10 mouse cellular contexts compared by ENCODE assay signal in the genomic region with DNA sequence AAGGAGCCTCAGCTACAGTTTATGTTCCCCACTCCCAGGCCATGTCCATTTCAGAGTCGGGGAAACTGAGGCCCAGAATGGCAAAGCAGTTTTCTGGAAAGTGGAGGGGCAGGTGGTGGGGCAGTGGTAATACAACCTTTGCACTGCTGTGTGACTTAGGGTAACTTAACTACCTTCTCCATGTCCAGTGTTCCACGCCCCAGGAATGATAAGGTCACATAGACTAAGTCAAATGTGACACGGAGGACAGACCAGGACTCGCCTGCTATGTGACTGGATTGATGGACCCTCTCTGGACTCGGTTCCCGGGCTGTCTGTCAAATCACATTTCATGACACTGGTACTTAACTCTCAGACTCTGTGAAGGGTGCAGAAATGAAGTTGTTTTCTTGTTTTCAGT. TPM values are rescaled to one million over a fixed set of nuclear protein-coding genes. Genes with fewer than 3 reads are reported as not detected.
A peak's percentile ranks its signal among the peaks of the same experiment; 100 is the strongest.
DNase-seq lines count a peak whose midpoint lies in the region; ATAC-seq and TF ChIP-seq lines count a peak whose summit lies in the region.
"Had no signal": no experiment of that assay in that cellular context is flagged by ENCODE, and none has a peak within 500 bp of the region (broad histone marks: within the 10 kb centered on the region; RNA-seq: fewer than 3 reads in every experiment).

No protein-coding gene starts in this region.

- H3K27ac ChIP-seq in spleen, adult 2 months (ENCODE audit: insufficient read depth, low read length) = peak overlapping the region; percentile 56
- no peak overlapping the region for H3K27ac ChIP-seq in limb, embryonic 14.5 days (replicated peaks; ENCODE audit: low read depth, low read length)
- no peak overlapping the region for H3K27ac ChIP-seq in stomach, embryonic 14.5 days (ENCODE audit: low read length)

- H3K4me2 ChIP-seq in limb, embryonic 14.5 days (replicated peaks; ENCODE audit: low read depth, low read length, severe bottlenecking) = peak overlapping the region; percentile 57
- peak overlapping the region; percentile 48 for H3K4me2 ChIP-seq in stomach, embryonic 14.5 days (replicated peaks; ENCODE audit: low read depth, low read length)

- H3K9me3 ChIP-seq in limb, embryonic 14.5 days (ENCODE audit: control insufficient read depth, low read length) = no peaks in the 10 kb centered on the region
- H3K9me3 ChIP-seq in stomach, embryonic 14.5 days (ENCODE audit: control insufficient read depth, low read depth, low read length) = no peaks in the 10 kb centered on the region

- H3K4me3 ChIP-seq in spleen, adult 2 months (ENCODE audit: extremely low read depth, insufficient read depth, insufficient read length) = peak overlapping the region; percentile 90
- H3K4me3 ChIP-seq in limb, embryonic 14.5 days (replicated peaks; ENCODE audit: low read length) = peak overlapping the region; percentile 24
- H3K4me3 ChIP-seq in stomach, embryonic 14.5 days (ENCODE audit: low read depth, low read length) = peak overlapping the region; percentile 26; the same call in 1 of the 2 replicates

- 48% methylated on average over 6 of the region's 6 CpGs for WGBS in spleen, adult 2 months
- 85% methylated on average over 6 of the region's 6 CpGs for WGBS in limb, embryonic 14.5 days
- 74% methylated on average over 6 of the region's 6 CpGs for WGBS in stomach, embryonic 14.5 days

- H3K36me3 ChIP-seq in spleen, adult 2 months (ENCODE audit: control insufficient read depth, insufficient read depth, low read length) = peaks cover 10% of the 10 kb centered on the region
- H3K36me3 ChIP-seq in limb, embryonic 14.5 days (ENCODE audit: control insufficient read depth, insufficient read depth, low read length) = no peaks in the 10 kb centered on the region
- H3K36me3 ChIP-seq in stomach, embryonic 14.5 days (ENCODE audit: control insufficient read depth, insufficient read depth, low read length) = no peaks in the 10 kb centered on the region

- H3K27me3 ChIP-seq in spleen, adult 2 months (ENCODE audit: control insufficient read depth, insufficient read depth, low read length) = no peaks in the 10 kb centered on the region
- H3K27me3 ChIP-seq in limb, embryonic 14.5 days (ENCODE audit: control insufficient read depth, insufficient read depth, low read length) = no peaks in the 10 kb centered on the region
- H3K27me3 ChIP-seq in stomach, embryonic 14.5 days (ENCODE audit: control insufficient read depth, insufficient read depth, low read length) = no peaks in the 10 kb centered on the region

- H3K4me1 ChIP-seq in spleen, adult 2 months (ENCODE audit: control insufficient read depth, insufficient read depth, insufficient read length) = peaks cover 7% of the 10 kb centered on the region; the same call in 1 of the 2 replicates
- H3K4me1 ChIP-seq in limb, embryonic 14.5 days (ENCODE audit: control insufficient read depth, insufficient read depth, low read length) = peaks cover 4% of the 10 kb centered on the region; the same call in 1 of the 2 replicates
- H3K4me1 ChIP-seq in stomach, embryonic 14.5 days (ENCODE audit: control insufficient read depth, insufficient read depth, low read length) = peaks cover 4% of the 10 kb centered on the region; the same call in 1 of the 2 replicates

- peak overlapping the region; percentile 1; the same call in 1 of the 2 replicates for H3K9ac ChIP-seq in limb, embryonic 14.5 days (ENCODE audit: low read depth, low read length, severe bottlenecking)
- H3K9ac ChIP-seq in stomach, embryonic 14.5 days (replicated peaks; ENCODE audit: low read depth, low read length) = no peak overlapping the region

- no peak for TF ChIP-seq CTCF in spleen, adult 2 months (IDR thresholded peaks at IDR 0.05; ENCODE audit: extremely low read depth, insufficient read depth, insufficient read length, insufficient replicate concordance)

- no peak for TF ChIP-seq POLR2A in spleen, adult 2 months (IDR thresholded peaks at IDR 0.05; ENCODE audit: low read depth, low read length)
- TF ChIP-seq POLR2A in limb, embryonic 14.5 days (IDR thresholded peaks at IDR 0.05; ENCODE audit: borderline replicate concordance, extremely low read depth, insufficient read depth, insufficient read length) = no peak

- DNase-seq in adrenal gland, postnatal 14 days = peak; percentile 5
- DNase-seq in adrenal gland, adult 18-20 months (ENCODE audit: low spot score in 2 of 2) = no peak
- DNase-seq in spleen, adult 2 months (ENCODE audit: low read depth in 1 of 2, low spot score in 2 of 2) = no peak
- DNase-seq in spleen, postnatal 4 days (ENCODE audit: low spot score in 2 of 2) = no peak
- no peak for DNase-seq in limb, embryonic 14.5 days (ENCODE audit: low spot score)
- DNase-seq in frontal cortex, postnatal 14 days (ENCODE audit: low spot score in 2 of 2) = no peak
- no peak for DNase-seq in left cerebral cortex, adult 18-20 months (ENCODE audit: low spot score in 2 of 2)

- no peak for ATAC-seq in limb, embryonic 14.5 days (ENCODE audit: low FRiP score, low read depth)
- ATAC-seq in stomach, embryonic 14.5 days (ENCODE audit: insufficient number of reproducible peaks, insufficient read depth, low FRiP score, low read depth) = no peak

RNA-seq across cellular contexts. Expression of gene Oas1c, which starts 0.7 kb away (rescaled TPM):
- total RNA-seq in adrenal gland, postnatal 14 days (2021) = 0.89 and 1.8 TPM in 2 replicates
- under 1 TPM; 0.46 to 0.64 TPM for total RNA-seq in adrenal gland, adult 18-20 months (2021)
- polyA plus RNA-seq in spleen, adult 2 months (2012; rRNA removed) = 5.4 and 6.2 TPM in 2 replicates
- 0.58 and 0.85 TPM in 2 replicates for polyA plus RNA-seq in limb, embryonic 14.5 days (2012; rRNA removed)
- polyA plus RNA-seq in limb, embryonic 14.5 days (2014; fragmentation: Nextera tagmentation; extraction: Ambion mirVana) = 0.10 and 0.19 TPM in 2 replicates
- polyA plus RNA-seq in stomach, embryonic 14.5 days (2014; fragmentation: Nextera tagmentation; extraction: Ambion mirVana) = 0.59 and 1.2 TPM in 2 replicates
- under 1 TPM; 0.56 to 0.80 TPM for total RNA-seq in left cerebral cortex, adult 18-20 months (2021)

RNA-seq across cellular contexts. Expression of gene Oas1e, which starts 17.7 kb away (rescaled TPM):
- total RNA-seq in adrenal gland, postnatal 14 days (2021) = not detected in 2 replicates
- not detected for total RNA-seq in adrenal gland, adult 18-20 months (2021)
- polyA plus RNA-seq in spleen, adult 2 months (2012; rRNA removed) = 0.08 and 0.20 TPM in 2 replicates
- polyA plus RNA-seq in limb, embryonic 14.5 days (2012; rRNA removed) = not detected in 2 replicates
- not detected in 2 replicates for polyA plus RNA-seq in limb, embryonic 14.5 days (2014; fragmentation: Nextera tagmentation; extraction: Ambion mirVana)
- polyA plus RNA-seq in stomach, embryonic 14.5 days (2014; fragmentation: Nextera tagmentation; extraction: Ambion mirVana) = not detected in 2 replicates
- total RNA-seq in left cerebral cortex, adult 18-20 months (2021) = not detected
- polyA plus RNA-seq: limb, embryonic 11.5 days had no signal

RNA-seq across cellular contexts. Expression of gene Oas1f, which starts 34.1 kb away (rescaled TPM):
- not detected in 2 replicates for total RNA-seq in adrenal gland, postnatal 14 days (2021)
- not detected for total RNA-seq in adrenal gland, adult 18-20 months (2021)
- not detected in 2 replicates for polyA plus RNA-seq in spleen, adult 2 months (2012; rRNA removed)
- not detected in 2 replicates for polyA plus RNA-seq in limb, embryonic 14.5 days (2012; rRNA removed)
- polyA plus RNA-seq in limb, embryonic 14.5 days (2014; fragmentation: Nextera tagmentation; extraction: Ambion mirVana) = not detected in 2 replicates
- 0.35 TPM in 1 of 2 replicates, not detected in the other for polyA plus RNA-seq in stomach, embryonic 14.5 days (2014; fragmentation: Nextera tagmentation; extraction: Ambion mirVana)
- total RNA-seq in left cerebral cortex, adult 18-20 months (2021) = not detected
- polyA plus RNA-seq: brain, embryonic 14.5 days; limb, embryonic 11.5 days had no signal

RNA-seq across cellular contexts. Expression of gene Oas3, which starts 35.6 kb away (rescaled TPM):
- total RNA-seq in adrenal gland, postnatal 14 days (2021) = 0.22 and 0.41 TPM in 2 replicates
- under 1 TPM; 0.50 to 0.64 TPM for total RNA-seq in adrenal gland, adult 18-20 months (2021)
- 15.2 and 16.3 TPM in 2 replicates for polyA plus RNA-seq in spleen, adult 2 months (2012; rRNA removed)
- 0.11 and 0.22 TPM in 2 replicates for polyA plus RNA-seq in limb, embryonic 14.5 days (2012; rRNA removed)
- 0.22 TPM in 1 of 2 replicates, not detected in the other for polyA plus RNA-seq in limb, embryonic 14.5 days (2014; fragmentation: Nextera tagmentation; extraction: Ambion mirVana)
- not detected in 2 replicates for polyA plus RNA-seq in stomach, embryonic 14.5 days (2014; fragmentation: Nextera tagmentation; extraction: Ambion mirVana)
- not detected for total RNA-seq in left cerebral cortex, adult 18-20 months (2021)

RNA-seq across cellular contexts. Expression of gene Oas1h, which starts 48.2 kb away (rescaled TPM):
- not detected in 2 replicates for total RNA-seq in adrenal gland, postnatal 14 days (2021)
- total RNA-seq in adrenal gland, adult 18-20 months (2021) = not detected
- polyA plus RNA-seq in spleen, adult 2 months (2012; rRNA removed) = not detected in 2 replicates
- polyA plus RNA-seq in limb, embryonic 14.5 days (2012; rRNA removed) = not detected in 2 replicates
- polyA plus RNA-seq in limb, embryonic 14.5 days (2014; fragmentation: Nextera tagmentation; extraction: Ambion mirVana) = not detected in 2 replicates
- not detected in 2 replicates for polyA plus RNA-seq in stomach, embryonic 14.5 days (2014; fragmentation: Nextera tagmentation; extraction: Ambion mirVana)
- not detected for total RNA-seq in left cerebral cortex, adult 18-20 months (2021)
- polyA plus RNA-seq: brain, embryonic 14.5 days; limb, embryonic 11.5 days had no signal

Comparison
In these comparisons a context has a peak if more than half of its experiments do, and no peak if none do; other contexts are left out.
1. H3K4me3 ChIP-seq: peak in every context shown above with its lines; median percentile 90 in spleen, adult 2 months; 26 in stomach, embryonic 14.5 days; 24 in limb, embryonic 14.5 days.